Mouse (Mus musculus) MEL (cell line): ENCODE measurements around the gene Nipbl. TPM values are rescaled to one million over a fixed set of nuclear protein-coding genes. Genes with fewer than 3 reads are reported as not detected.

Source experiments
- DNase-seq: peaks from one replicate; pipeline ENCODE4 v3.0.0; 2011; ENCODE audit warnings: low read depth, low spot score
- H3K27ac ChIP-seq: 2 replicates; pipeline ENCODE4 v1.5.1; 2012; ENCODE audit warnings: low read depth, mild to moderate bottlenecking, control low read depth, low read length, moderate library complexity; ENCODE audit not compliant: control insufficient read depth
- H3K27me3 ChIP-seq, 2 experiments: fragments of 150-350 bp in 1 of 2; sonication (generic) in 1 of 2; 2 replicates each; pipeline ENCODE4 v1.6.1; 2012; ENCODE audit warnings: low read length in 2 of 2, mild to moderate bottlenecking in 2 of 2, improper control_type of control experiment in 1 of 2, moderate library complexity in 1 of 2; ENCODE audit not compliant: insufficient read depth in 2 of 2, control insufficient read depth in 1 of 2
- H3K36me3 ChIP-seq, 2 experiments: 2 replicates each; pipeline ENCODE4 v1.6.1; 2012 to 2014; ENCODE audit warnings: low read length in 2 of 2, improper control_type of control experiment in 1 of 2, inconsistent platforms in 1 of 2, mild to moderate bottlenecking in 1 of 2; ENCODE audit not compliant: insufficient read depth in 2 of 2, control insufficient read depth in 1 of 2
- H3K4me1 ChIP-seq, 2 experiments: fragments of 150-350 bp in 1 of 2; sonication (generic) in 1 of 2; 2 replicates each; pipeline ENCODE4 v1.6.1; 2012; ENCODE audit warnings: low read length in 2 of 2, improper control_type of control experiment in 1 of 2, mild to moderate bottlenecking in 1 of 2; ENCODE audit not compliant: insufficient read depth in 2 of 2, control insufficient read depth in 1 of 2
- H3K4me3 ChIP-seq, 2 experiments: fragments of 150-350 bp in 1 of 2; sonication (generic) in 1 of 2; 2 replicates each; pipeline ENCODE4 v1.5.1; 2012; ENCODE audit warnings: low read depth in 2 of 2, low read length in 2 of 2, mild to moderate bottlenecking in 2 of 2, moderate library complexity in 2 of 2, control low read depth in 1 of 2, improper control_type of control experiment in 1 of 2; ENCODE audit not compliant: control insufficient read depth in 1 of 2, insufficient read depth in 1 of 2
- H3K79me2 ChIP-seq: 2 replicates; pipeline ENCODE4 v1.6.1; 2012; ENCODE audit warnings: mild to moderate bottlenecking, low read length, moderate library complexity; ENCODE audit not compliant: control insufficient read depth, poor library complexity, insufficient read depth
- H3K9ac ChIP-seq: 2 replicates; pipeline ENCODE4 v1.6.1; 2012; ENCODE audit warnings: low read depth, mild to moderate bottlenecking, control low read depth, low read length, moderate library complexity; ENCODE audit not compliant: control insufficient read depth, poor library complexity, severe bottlenecking
- H3K9me3 ChIP-seq: fragments of 150-350 bp; sonication (generic); replicated peaks from 2 replicates; pipeline ENCODE4 v1.6.1; 2012; ENCODE audit warnings: mild to moderate bottlenecking, low read length, improper control_type of control experiment, moderate library complexity; ENCODE audit not compliant: insufficient read depth
- BHLHE40 ChIP-seq: IDR thresholded peaks from 2 replicates; pipeline ENCODE4 v1.6.1; 2012; ENCODE audit warnings: low read depth, mild to moderate bottlenecking, inconsistent platforms, low read length, improper control_type of control experiment, borderline replicate concordance
- E2F4 ChIP-seq: IDR thresholded peaks from 2 replicates; pipeline ENCODE4 v1.6.1; 2011; ENCODE audit warnings: low read depth, low read length, improper control_type of control experiment, borderline replicate concordance
- ELF1 ChIP-seq: IDR thresholded peaks from 2 replicates; pipeline ENCODE4 v1.6.1; 2014; ENCODE audit warnings: low read depth, mild to moderate bottlenecking, inconsistent platforms, low read length, improper control_type of control experiment, moderate library complexity
- EP300 ChIP-seq, 2 experiments: IDR thresholded peaks; 2 replicates each; pipeline ENCODE4 v1.6.1; 2011; ENCODE audit warnings: improper control_type of control experiment in 2 of 2, low read length in 2 of 2, low read depth in 1 of 2, mild to moderate bottlenecking in 1 of 2
- ETS1 ChIP-seq: IDR thresholded peaks from 2 replicates; pipeline ENCODE4 v1.6.1; 2012; ENCODE audit warnings: low read depth, mild to moderate bottlenecking, inconsistent platforms, low read length, improper control_type of control experiment, moderate library complexity
- GABPA ChIP-seq: IDR thresholded peaks from 2 replicates; pipeline ENCODE4 v1.6.1; 2012; ENCODE audit warnings: low read depth, mild to moderate bottlenecking, inconsistent platforms, low read length, improper control_type of control experiment, moderate library complexity
- HCFC1 ChIP-seq: IDR thresholded peaks from 2 replicates; pipeline ENCODE4 v1.6.1; 2012; ENCODE audit warnings: low read depth, mild to moderate bottlenecking, inconsistent platforms, low read length, improper control_type of control experiment, moderate library complexity
- JUND ChIP-seq: IDR thresholded peaks from 2 replicates; pipeline ENCODE4 v1.6.1; 2011; ENCODE audit warnings: low read depth, mild to moderate bottlenecking, improper control_type of control experiment, low read length
- KAT2A ChIP-seq: conservative IDR thresholded peaks from 2 replicates; pipeline ENCODE4 v1.6.1; 2012; ENCODE audit warnings: low read depth, low read length, improper control_type of control experiment, inconsistent platforms
- MAZ ChIP-seq: IDR thresholded peaks from 2 replicates; pipeline ENCODE4 v1.6.1; 2012; ENCODE audit warnings: low read depth, mild to moderate bottlenecking, inconsistent platforms, low read length, improper control_type of control experiment
- NELFE ChIP-seq: IDR thresholded peaks from 2 replicates; pipeline ENCODE4 v1.6.1; 2011; ENCODE audit warnings: low read depth, low read length, improper control_type of control experiment
- NRF1 ChIP-seq: IDR thresholded peaks from 2 replicates; pipeline ENCODE4 v1.6.1; 2014; ENCODE audit warnings: low read depth, mild to moderate bottlenecking, inconsistent platforms, low read length, improper control_type of control experiment, moderate library complexity; ENCODE audit not compliant: poor library complexity, insufficient read depth, severe bottlenecking
- POLR2A ChIP-seq, 2 experiments: IDR thresholded peaks; 2 replicates each; pipeline ENCODE4 v1.6.1; 2011 to 2012; ENCODE audit warnings: low read length in 2 of 2, mild to moderate bottlenecking in 2 of 2, control low read depth in 1 of 2, improper control_type of control experiment in 1 of 2, low read depth in 1 of 2, moderate library complexity in 1 of 2; ENCODE audit not compliant: control insufficient read depth in 1 of 2, insufficient read depth in 1 of 2, poor library complexity in 1 of 2
- POLR2AphosphoS2 ChIP-seq: IDR thresholded peaks from 2 replicates; pipeline ENCODE4 v1.6.1; 2011; ENCODE audit warnings: low read length, improper control_type of control experiment
- SIN3A ChIP-seq: IDR thresholded peaks from 2 replicates; pipeline ENCODE4 v1.6.1; 2012; ENCODE audit warnings: low read length, improper control_type of control experiment, inconsistent platforms
- TBP ChIP-seq: IDR thresholded peaks from 2 replicates; pipeline ENCODE4 v1.8.0; 2011; ENCODE audit warnings: low read depth, low read length, improper control_type of control experiment
- TCF12 ChIP-seq: IDR thresholded peaks from 2 replicates; pipeline ENCODE4 v1.6.1; 2014; ENCODE audit warnings: low read depth, mild to moderate bottlenecking, inconsistent platforms, low read length, improper control_type of control experiment, moderate library complexity
- USF1 ChIP-seq: IDR thresholded peaks from 2 replicates; pipeline ENCODE4 v1.6.1; 2014; ENCODE audit warnings: low read depth, mild to moderate bottlenecking, inconsistent platforms, low read length, improper control_type of control experiment, moderate library complexity
- ZKSCAN1 ChIP-seq: IDR thresholded peaks from 2 replicates; pipeline ENCODE4 v1.6.1; 2012; ENCODE audit warnings: low read depth, mild to moderate bottlenecking, inconsistent platforms, low read length, improper control_type of control experiment, moderate library complexity
- ZNF384 ChIP-seq: IDR thresholded peaks from 2 replicates; pipeline ENCODE4 v1.6.1; 2012; ENCODE audit warnings: low read depth, mild to moderate bottlenecking, inconsistent platforms, low read length, improper control_type of control experiment
- polyA plus RNA-seq, 2 experiments: library from polyadenylated mRNA; stranded (reverse) in 1 of 2; unstranded in 1 of 2; fragments of >175 nt in 1 of 2; fragments of >200 nt in 1 of 2; gene quantifications; 2 replicates each; pipeline versions ENCODE4 v1.2.1 to v1.2.4; 2012; ENCODE audit warnings: low replicate concordance in 2 of 2, low read depth in 1 of 2; ENCODE audit not compliant: insufficient read length in 2 of 2, insufficient read depth in 1 of 2, missing spikeins in 1 of 2
- total RNA-seq: library from RNA; depleted of rRNA; stranded (reverse); fragments of 300-350 nt; gene quantifications from 2 replicates; pipeline ENCODE4 v1.2.3, GENCODE M21; 2012

Gene Nipbl
- total and polyA plus RNA-seq, 3 experiments = 21.8 to 66.3 (median 35.6) TPM

- no peak for TF ChIP-seq MAZ
- no peak for TF ChIP-seq USF1
- TF ChIP-seq NRF1 = no peak
- TF ChIP-seq ZNF384 = no peak; the same call in 1 of the 2 replicates
- no peak for TF ChIP-seq ZKSCAN1
Measured at GRCm38 (mm10) chr15:8443926-8444889, at the start of gene Nipbl (continued).

- no peak for TF ChIP-seq SIN3A
- no peak for TF ChIP-seq ZKSCAN1
- TF ChIP-seq NELFE = no peak
- no peak for TF ChIP-seq JUND
- TF ChIP-seq ETS1 = no peak
- no peak for TF ChIP-seq ELF1
- TF ChIP-seq E2F4 = no peak
- no peak for TF ChIP-seq POLR2AphosphoS2
- no peak for TF ChIP-seq TCF12
- TF ChIP-seq KAT2A = no peak
- TF ChIP-seq TBP = no peak
- TF ChIP-seq HCFC1 = no peak
- TF ChIP-seq POLR2A (IDR thresholded peaks at IDR 0.05; ENCODE audit: control insufficient read depth in 1 of 2, insufficient read depth in 1 of 2, low read depth in 1 of 2, low read length in 2 of 2, poor library complexity in 1 of 2) = no peak
- TF ChIP-seq GABPA = no peak
- no peak for TF ChIP-seq MAZ
- no peak for TF ChIP-seq BHLHE40
- no peak for TF ChIP-seq EP300 (IDR thresholded peaks at IDR 0.05; ENCODE audit: low read depth in 1 of 2, low read length in 2 of 2)
- H3K4me3 ChIP-seq = no peak overlapping the region
- H3K9me3 ChIP-seq = no peaks in the 10 kb centered on the region
- no peak overlapping the region for H3K9ac ChIP-seq
- H3K36me3 ChIP-seq = no peaks in the 10 kb centered on the region
- H3K4me1 ChIP-seq = no peaks in the 10 kb centered on the region
- no peak overlapping the region for H3K27ac ChIP-seq
- DNase-seq = no peak
- no peaks in the 10 kb centered on the region; a peak in 2 of 4 replicates for H3K27me3 ChIP-seq
- no peaks in the 10 kb centered on the region for H3K79me2 ChIP-seq
Measured at GRCm38 (mm10) chr15:8485261-8485660, 41.0 kb upstream of the Nipbl start.
